Mouse (Mus musculus) layer of hippocampus, postnatal 14 days (tissue): ENCODE measurements around the gene Ajuba. TPM values are rescaled to one million over a fixed set of nuclear protein-coding genes. Genes with fewer than 3 reads are reported as not detected.
A peak's percentile ranks its signal among the peaks of the same experiment; 100 is the strongest.
"Not testable (repeated sequence)": the region's sequence is repeated elsewhere in the genome, so short reads cannot be mapped to it uniquely, and the experiment has no call there.

Experiments
- DNase-seq, 2 experiments: peaks; one replicate each; pipeline ENCODE4 v3.0.0; 2021 to 2022; ENCODE audit warnings: low spot score in 2 of 2, mixed read lengths in 1 of 2
- long read RNA-seq, 2 experiments: library from polyadenylated mRNA; stranded (forward); transcript quantifications; one replicate each; pipeline ENCODE4 v2.0.0; 2021
- total RNA-seq, 2 experiments: library from RNA; stranded (reverse); gene quantifications; 2 replicates each; pipeline ENCODE4 v1.2.3; 2021

Ajuba gene
- 1 to 10 TPM; 2.6 to 3.2 TPM for total RNA-seq
- long read RNA-seq, experiment 1, partial matches to known transcripts, result 0 of 1 reads
- long read RNA-seq, experiment 1, other reads (novel, unspliced or antisense), result 0 of 1 reads
- long read RNA-seq, experiment 2, partial matches to known transcripts, result 0 of 1 reads
- long read RNA-seq, experiment 2, other reads (novel, unspliced or antisense), result 0 of 1 reads

- peak; percentile 66 to 73 for DNase-seq
Observed at GRCm38 (mm10) chr14:54577089-54577982, at the start of gene Ajuba. Gene Ajuba (minus strand): TSS chr14:54577558.

GRCm38 (mm10) chr14:54624976-54625375 lies 47.6 kb upstream of the Ajuba start:
- no peak for DNase-seq

GRCm38 (mm10) chr14:54623334-54623733 lies 46.0 kb upstream of the Ajuba start:
- no peak for DNase-seq

- no peak for DNase-seq
Observed at GRCm38 (mm10) chr14:54621133-54621532, 43.8 kb upstream of the Ajuba start, which contains the start of gene Psmb11. Gene Psmb11 (plus strand): TSS chr14:54621433.

- peak; percentile 92 to 95 for DNase-seq
Observed at GRCm38 (mm10) chr14:54617897-54618365, 40.6 kb upstream of the Ajuba start, which contains the start of gene Psmb5. Gene Psmb5 (minus strand): TSS chr14:54618022.

GRCm38 (mm10) chr14:54617152-54617896 lies 40.0 kb upstream of the Ajuba start:
- no peak for DNase-seq

- DNase-seq, result no peak
Observed at GRCm38 (mm10) chr14:54616226-54616825, 39.0 kb upstream of the Ajuba start.

- not testable (repeated sequence) for DNase-seq
Observed at GRCm38 (mm10) chr14:54614130-54614529, 36.8 kb upstream of the Ajuba start.

GRCm38 (mm10) chr14:54610648-54611047 lies 33.3 kb upstream of the Ajuba start:
- DNase-seq, result peak; percentile 51 to 59

GRCm38 (mm10) chr14:54609962-54610361 lies 32.6 kb upstream of the Ajuba start:
- no peak for DNase-seq

- DNase-seq, result no peak
Observed at GRCm38 (mm10) chr14:54609245-54609644, 31.9 kb upstream of the Ajuba start.

GRCm38 (mm10) chr14:54607226-54607625 lies 29.9 kb upstream of the Ajuba start:
- DNase-seq, result no peak

GRCm38 (mm10) chr14:54605752-54606321 lies 28.5 kb upstream of the Ajuba start, which contains the start of gene 4931414P19Rik:
Gene 4931414P19Rik (minus strand): TSS chr14:54605993.
- DNase-seq, result peak; percentile 55 to 63

GRCm38 (mm10) chr14:54603686-54604085 lies 26.3 kb upstream of the Ajuba start:
- no peak for DNase-seq

GRCm38 (mm10) chr14:54603038-54603654 lies 25.8 kb upstream of the Ajuba start:
- DNase-seq, result peak; percentile 94 to 97

GRCm38 (mm10) chr14:54602613-54603012 lies 25.3 kb upstream of the Ajuba start:
- no peak for DNase-seq

- DNase-seq, result no peak
Observed at GRCm38 (mm10) chr14:54601601-54602000, 24.2 kb upstream of the Ajuba start.

- no peak for DNase-seq
Observed at GRCm38 (mm10) chr14:54597084-54597483, 19.7 kb upstream of the Ajuba start.

- no peak for DNase-seq
Observed at GRCm38 (mm10) chr14:54594631-54595414, 17.5 kb upstream of the Ajuba start.
